Mouse (Mus musculus) heart, embryonic 13.5 days (tissue): ENCODE measurements around the gene Cds1. TPM values are rescaled to one million over a fixed set of nuclear protein-coding genes. Genes with fewer than 3 reads are reported as not detected.

ENCODE experiments used
- ATAC-seq: fragments of 200-750 bp; cut with Nextera tagmentation; 2 replicates; pipeline ENCODE4 v1.8.0; 2017; ENCODE audit warnings: moderate TSS enrichment; ENCODE audit not compliant: insufficient number of reproducible peaks, low FRiP score, low TSS enrichment; ENCODE audit errors: extremely low read depth
- H3K27ac ChIP-seq: fragments of 300-500 bp; sonication (generic); replicated peaks from 2 replicates; pipeline ENCODE4 v1.5.1; 2015; ENCODE audit warnings: moderate library complexity, mild to moderate bottlenecking, inconsistent platforms
- H3K27me3 ChIP-seq: fragments of 300-500 bp; sonication (generic); replicated peaks from 2 replicates; pipeline ENCODE4 v1.6.1; 2015; ENCODE audit warnings: mild to moderate bottlenecking, inconsistent platforms
- H3K36me3 ChIP-seq: fragments of 300-500 bp; sonication (generic); 2 replicates; pipeline ENCODE4 v1.6.1; 2015; ENCODE audit warnings: mild to moderate bottlenecking, inconsistent platforms
- H3K4me1 ChIP-seq: fragments of 300-500 bp; sonication (generic); 2 replicates; pipeline ENCODE4 v1.6.1; 2015; ENCODE audit warnings: inconsistent platforms
- H3K4me2 ChIP-seq: fragments of 300-500 bp; sonication (generic); 2 replicates; pipeline ENCODE4 v1.6.1; 2015; ENCODE audit warnings: inconsistent platforms, mild to moderate bottlenecking, moderate library complexity
- H3K4me3 ChIP-seq: fragments of 300-500 bp; sonication (generic); 2 replicates; pipeline ENCODE4 v1.5.1; 2015; ENCODE audit warnings: moderate library complexity, mild to moderate bottlenecking, inconsistent platforms
- H3K9ac ChIP-seq: fragments of 300-500 bp; sonication (generic); 2 replicates; pipeline ENCODE4 v1.6.1; 2015; ENCODE audit warnings: inconsistent platforms, mild to moderate bottlenecking, moderate library complexity
- H3K9me3 ChIP-seq: fragments of 300-500 bp; sonication (generic); 2 replicates; pipeline ENCODE4 v1.6.1; 2016; ENCODE audit warnings: inconsistent platforms
- WGBS: fragments of 180-500 bp; shearing (Covaris S2); methylation state at CpG from one replicate; pipeline ENCODE4 v1.1.7; 2015; ENCODE audit warnings: mixed read lengths; 5-methylcytosine and 5-hydroxymethylcytosine counted together
- polyA plus RNA-seq: library from polyadenylated mRNA; unstranded; fragments of >200 nt; fragmentation: Nextera tagmentation; extraction: Ambion mirVana; gene quantifications from 2 replicates; pipeline ENCODE4 v1.2.1, GENCODE M21; 2015

Cds1 gene
- polyA plus RNA-seq, 1 experiment from 2014 or later, result 0.86 TPM

DNA sequence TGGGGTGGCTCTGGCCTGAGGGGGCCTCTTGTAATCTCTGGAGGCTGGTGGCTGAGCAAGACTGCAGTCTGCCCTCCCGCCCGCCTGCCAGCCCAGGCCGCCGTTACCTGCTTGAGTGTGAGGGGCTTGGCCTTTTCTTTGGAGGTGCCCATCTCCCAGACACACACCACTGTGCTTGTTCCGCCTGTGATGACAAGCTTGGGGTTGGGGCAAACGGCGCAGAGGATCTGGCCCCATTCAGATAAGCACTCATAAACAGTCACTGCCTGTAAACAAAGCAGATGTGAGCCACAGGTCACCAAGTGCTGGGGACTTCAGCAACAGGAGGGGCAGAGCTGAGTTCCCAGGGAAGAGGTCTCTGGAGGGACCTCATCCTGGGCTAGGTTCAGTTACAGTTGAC lies 86.2 kb downstream of the Cds1 start:
- Histone ChIP-seq H3K27ac (no peak overlapping the region), H3K4me1 (no peaks in the 10 kb centered on the region), H3K27me3 (no peaks in the 10 kb centered on the region), H3K36me3 (peaks cover 100% of the 10 kb centered on the region), H3K4me2 (no peak overlapping the region), H3K9ac (no peak overlapping the region), H3K9me3 (no peaks in the 10 kb centered on the region), H3K4me3 (no peak overlapping the region)
- 84% methylated on average over 7 of the region's 7 CpGs for WGBS
- ATAC-seq, result no peak

DNA sequence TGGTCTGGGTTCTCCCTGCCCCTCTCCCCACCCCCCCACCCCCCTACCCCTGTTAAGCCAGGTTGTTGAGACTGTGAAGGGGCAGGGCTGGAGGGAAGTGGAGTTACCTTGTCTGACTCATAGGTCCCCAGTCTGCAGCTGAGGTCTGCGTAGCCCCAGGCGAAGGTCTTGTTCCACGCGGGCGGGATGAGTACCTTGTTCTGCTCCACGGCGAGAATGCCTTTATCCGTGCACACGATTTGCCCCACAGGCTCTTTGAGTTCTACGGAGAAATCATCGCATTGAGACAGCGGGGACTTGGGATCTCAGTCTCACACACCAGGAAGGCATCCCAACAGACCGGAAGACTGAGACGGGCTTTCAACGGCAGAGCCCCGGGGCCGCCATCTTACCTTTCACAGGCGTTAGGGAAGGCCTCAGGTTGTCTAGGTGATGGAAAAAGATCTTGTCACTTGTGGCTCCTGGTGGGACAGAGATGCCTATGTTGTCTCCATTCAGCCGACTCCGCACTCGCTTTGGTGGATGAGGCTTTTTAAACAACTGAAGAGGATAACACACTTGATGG lies 87.3 kb downstream of the Cds1 start:
- WGBS, result 96% methylated on average over 21 of the region's 21 CpGs
- no peaks in the 10 kb centered on the region for H3K27me3 ChIP-seq
- ATAC-seq, result no peak

DNA sequence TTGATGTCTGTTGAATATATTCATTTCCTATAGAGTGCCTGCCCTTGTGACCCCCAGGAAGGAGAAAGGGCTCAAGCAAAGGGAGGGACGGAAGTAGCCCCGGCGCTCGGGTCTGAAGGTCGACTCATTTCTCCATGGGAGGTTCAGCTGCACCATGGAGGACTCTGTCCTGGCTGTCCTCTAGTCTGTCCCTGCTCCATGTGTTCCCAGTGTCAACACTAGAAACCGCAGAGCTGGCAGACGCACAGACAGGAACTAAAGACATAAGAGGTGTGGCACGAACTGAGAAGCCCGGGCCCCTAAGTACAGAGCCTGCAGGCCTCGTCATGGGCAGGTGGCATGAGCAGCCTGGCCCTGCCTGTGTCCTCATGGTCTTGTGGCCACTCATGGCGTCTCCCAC lies 89.2 kb downstream of the Cds1 start:
- WGBS, result 94% methylated on average over 11 of the region's 11 CpGs
- peaks cover 98% of the 10 kb centered on the region for H3K36me3 ChIP-seq
- no peak overlapping the region for H3K9ac ChIP-seq

More for the DNA sequence above, 87.3 kb downstream of the Cds1 start:
- Histone ChIP-seq H3K9me3 (no peaks in the 10 kb centered on the region), H3K27ac (no peak overlapping the region), H3K36me3 (peaks cover 99% of the 10 kb centered on the region), H3K4me3 (no peak overlapping the region), H3K4me2 (no peak overlapping the region), H3K4me1 (no peaks in the 10 kb centered on the region), H3K9ac (no peak overlapping the region)

DNA sequence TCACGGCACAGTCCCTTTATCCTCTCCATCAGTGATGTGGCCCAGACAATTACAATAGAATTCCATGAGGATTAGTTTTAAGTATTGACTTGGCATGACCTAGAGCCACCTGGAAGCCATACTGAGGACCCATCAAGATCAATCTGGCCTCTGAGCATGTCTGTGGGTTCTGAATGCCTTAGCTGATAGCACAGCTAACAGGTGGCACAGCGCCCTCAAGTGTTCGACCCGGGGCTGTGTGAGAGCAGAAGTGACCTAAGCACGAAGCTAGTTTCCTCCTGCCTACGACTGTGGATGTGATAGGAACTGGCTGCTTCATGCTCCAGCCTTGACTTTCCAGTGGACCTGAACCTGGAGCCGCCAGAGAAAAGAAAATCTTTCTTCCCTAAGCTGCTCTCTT lies 89.7 kb downstream of the Cds1 start:
- Histone ChIP-seq H3K36me3 (peaks cover 98% of the 10 kb centered on the region), H3K27me3 (no peaks in the 10 kb centered on the region), H3K9ac (no peak overlapping the region), H3K4me1 (no peaks in the 10 kb centered on the region), H3K4me3 (no peak overlapping the region), H3K4me2 (no peak overlapping the region), H3K27ac (no peak overlapping the region), H3K9me3 (no peaks in the 10 kb centered on the region)
- 80% methylated on average over 7 of the region's 7 CpGs for WGBS
- ATAC-seq, result no peak

More for the DNA sequence above, 89.2 kb downstream of the Cds1 start:
- no peak for ATAC-seq
- Histone ChIP-seq H3K27ac (no peak overlapping the region), H3K9me3 (no peaks in the 10 kb centered on the region), H3K4me2 (no peak overlapping the region), H3K4me3 (no peak overlapping the region), H3K27me3 (no peaks in the 10 kb centered on the region), H3K4me1 (no peaks in the 10 kb centered on the region)

DNA sequence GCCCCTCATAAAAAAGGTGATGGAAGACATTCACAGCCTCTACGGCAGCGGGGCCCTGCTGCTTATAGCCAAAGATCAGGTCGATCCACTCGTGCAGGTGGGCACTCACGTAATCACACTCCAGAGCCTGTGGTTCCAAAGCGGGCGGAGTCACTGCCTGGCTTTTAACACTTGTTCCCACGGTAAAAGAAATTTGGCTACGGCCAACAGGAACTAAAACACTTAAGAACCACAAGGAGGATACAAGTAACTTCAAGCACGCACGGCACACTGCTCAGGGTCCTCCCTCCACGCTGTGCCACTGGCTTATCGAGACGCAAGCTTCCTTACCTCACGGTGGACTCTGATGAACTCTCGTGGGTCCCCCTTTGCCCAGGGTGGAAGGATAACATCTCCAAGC lies 90.5 kb downstream of the Cds1 start:
- Histone ChIP-seq H3K27ac (no peak overlapping the region), H3K9ac (no peak overlapping the region), H3K36me3 (peaks cover 98% of the 10 kb centered on the region), H3K4me1 (no peaks in the 10 kb centered on the region), H3K4me2 (no peak overlapping the region), H3K9me3 (no peaks in the 10 kb centered on the region), H3K27me3 (no peaks in the 10 kb centered on the region), H3K4me3 (no peak overlapping the region)
- WGBS, result 90% methylated on average over 16 of the region's 16 CpGs
- no peak for ATAC-seq

DNA sequence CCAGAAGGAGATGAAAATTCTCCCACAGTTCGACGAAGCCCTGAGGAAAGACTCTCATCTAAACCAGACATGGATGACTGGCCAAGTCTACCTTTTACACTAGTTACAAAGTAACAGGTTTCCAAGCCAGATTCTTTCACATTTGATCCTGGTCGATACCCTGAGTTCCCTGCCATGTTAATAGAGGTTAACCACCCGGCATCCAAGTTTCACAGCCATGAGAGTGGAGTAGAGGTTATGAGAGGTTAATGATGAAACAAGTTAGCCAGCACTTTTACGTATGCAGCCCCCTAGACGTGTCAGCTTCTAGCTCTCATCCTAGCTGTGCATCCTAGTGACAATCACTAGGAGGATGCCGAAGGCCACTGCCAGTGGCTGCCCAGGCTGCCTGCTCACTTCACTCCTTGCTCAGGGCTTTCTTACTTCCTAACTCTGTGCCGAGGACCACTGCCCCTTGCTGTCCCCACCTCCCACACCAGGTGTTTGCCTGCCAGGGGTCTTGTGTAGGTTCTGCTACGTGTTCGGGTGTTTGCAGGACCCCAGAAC lies 94.0 kb downstream of the Cds1 start:
- 91% methylated on average over 10 of the region's 10 CpGs for WGBS
- H3K4me1 ChIP-seq, result no peaks in the 10 kb centered on the region
- H3K27me3 ChIP-seq, result no peaks in the 10 kb centered on the region

DNA sequence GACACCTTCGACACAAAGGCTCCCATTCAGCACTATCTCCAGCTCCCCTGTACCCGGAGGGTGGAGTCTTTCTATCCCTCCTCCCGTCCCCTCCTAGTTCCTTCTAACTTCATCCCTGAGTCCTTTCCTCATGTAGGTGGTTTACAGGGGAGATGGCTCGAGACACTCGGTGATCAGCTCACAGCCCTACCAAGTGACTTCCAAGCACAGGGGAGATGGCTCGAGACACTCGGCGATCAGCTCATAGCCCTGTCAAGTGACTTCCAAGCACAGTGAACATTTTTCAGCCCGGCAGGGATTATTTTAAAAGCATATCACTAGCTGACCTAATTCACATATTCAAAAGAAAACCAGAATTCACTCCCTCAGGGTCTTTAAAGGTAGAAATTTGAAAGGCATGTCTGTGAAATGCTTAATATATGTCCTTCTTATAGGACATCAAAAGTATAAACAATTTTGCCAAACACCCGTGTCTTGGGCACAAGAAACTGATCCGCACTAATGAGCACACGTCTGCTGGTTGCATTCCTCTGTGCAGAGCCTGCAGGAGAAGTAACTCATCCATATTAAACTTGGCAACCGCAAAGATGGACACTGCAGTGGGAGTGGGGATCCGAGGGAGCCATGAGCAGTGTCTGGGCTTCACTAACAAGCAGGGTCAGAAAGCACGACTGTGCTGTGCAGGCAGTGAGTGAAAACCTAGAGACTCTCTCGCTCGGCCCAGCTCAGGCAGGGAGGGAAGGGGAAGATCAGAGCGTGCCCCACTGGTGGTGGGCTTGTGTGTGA lies 97.0 kb downstream of the Cds1 start:
- Histone ChIP-seq H3K9me3 (no peaks in the 10 kb centered on the region), H3K4me3 (no peak overlapping the region), H3K9ac (no peak overlapping the region), H3K27me3 (no peaks in the 10 kb centered on the region), H3K27ac (no peak overlapping the region), H3K4me1 (no peaks in the 10 kb centered on the region), H3K36me3 (peaks cover 96% of the 10 kb centered on the region), H3K4me2 (no peak overlapping the region)
- no peak for ATAC-seq
- WGBS, result 83% methylated on average over 18 of the region's 18 CpGs

More for the DNA sequence above, 94.0 kb downstream of the Cds1 start:
- Histone ChIP-seq H3K27ac (no peak overlapping the region), H3K9me3 (no peaks in the 10 kb centered on the region), H3K36me3 (peaks cover 98% of the 10 kb centered on the region), H3K4me2 (no peak overlapping the region), H3K4me3 (no peak overlapping the region), H3K9ac (no peak overlapping the region)
- ATAC-seq, result no peak

DNA sequence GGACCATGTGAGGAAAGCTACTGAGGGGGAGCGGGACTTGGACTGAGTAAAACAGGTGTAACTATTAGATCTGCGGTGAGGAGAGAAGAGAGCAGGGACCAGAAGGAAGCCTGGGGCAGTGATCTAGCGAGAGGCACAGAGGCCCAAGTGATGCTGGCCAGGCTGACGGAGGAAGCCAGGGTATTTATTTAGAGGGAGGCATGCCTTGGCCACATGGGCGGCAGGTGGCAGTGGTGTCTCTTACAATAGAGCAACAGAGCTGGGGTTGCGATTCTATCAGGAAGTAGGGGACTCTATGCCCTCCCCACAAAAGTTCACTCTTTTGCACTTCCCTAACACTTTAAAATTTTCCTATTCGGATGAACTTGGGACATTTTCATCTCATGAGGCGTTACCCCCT lies 97.7 kb downstream of the Cds1 start:
- peaks cover 96% of the 10 kb centered on the region for H3K36me3 ChIP-seq
- H3K9ac ChIP-seq, result no peak overlapping the region
- H3K9me3 ChIP-seq, result no peaks in the 10 kb centered on the region
- H3K27ac ChIP-seq, result no peak overlapping the region
- 86% methylated on average over 8 of the region's 8 CpGs for WGBS
- no peaks in the 10 kb centered on the region for H3K4me1 ChIP-seq
- H3K4me2 ChIP-seq, result no peak overlapping the region
- no peak overlapping the region for H3K4me3 ChIP-seq
- H3K27me3 ChIP-seq, result no peaks in the 10 kb centered on the region
- ATAC-seq, result no peak

DNA sequence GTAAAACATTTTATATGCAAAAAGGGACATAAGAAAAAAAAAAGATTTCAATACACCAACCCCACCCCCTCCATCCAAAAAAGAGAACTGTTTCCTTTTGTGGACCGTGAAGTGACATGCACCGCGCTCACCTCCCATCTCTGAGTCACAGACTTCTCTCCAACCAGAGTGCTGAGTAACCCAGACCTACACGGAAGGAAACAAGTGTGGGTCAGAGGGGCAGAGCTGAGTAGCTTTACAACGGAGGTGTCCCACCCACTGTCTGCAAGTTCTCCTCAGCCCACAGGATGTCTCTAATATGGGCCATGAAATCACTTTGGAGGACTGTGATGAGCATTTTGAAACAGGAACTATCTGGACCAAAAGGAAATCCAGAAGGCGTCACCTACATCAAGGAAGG lies 99.0 kb downstream of the Cds1 start:
- ATAC-seq, result no peak
- Histone ChIP-seq H3K9me3 (no peaks in the 10 kb centered on the region), H3K27ac (no peak overlapping the region), H3K36me3 (peaks cover 96% of the 10 kb centered on the region), H3K27me3 (no peaks in the 10 kb centered on the region), H3K9ac (no peak overlapping the region), H3K4me3 (no peak overlapping the region), H3K4me1 (no peaks in the 10 kb centered on the region), H3K4me2 (no peak overlapping the region)
- 81% methylated on average over 6 of the region's 6 CpGs for WGBS

DNA sequence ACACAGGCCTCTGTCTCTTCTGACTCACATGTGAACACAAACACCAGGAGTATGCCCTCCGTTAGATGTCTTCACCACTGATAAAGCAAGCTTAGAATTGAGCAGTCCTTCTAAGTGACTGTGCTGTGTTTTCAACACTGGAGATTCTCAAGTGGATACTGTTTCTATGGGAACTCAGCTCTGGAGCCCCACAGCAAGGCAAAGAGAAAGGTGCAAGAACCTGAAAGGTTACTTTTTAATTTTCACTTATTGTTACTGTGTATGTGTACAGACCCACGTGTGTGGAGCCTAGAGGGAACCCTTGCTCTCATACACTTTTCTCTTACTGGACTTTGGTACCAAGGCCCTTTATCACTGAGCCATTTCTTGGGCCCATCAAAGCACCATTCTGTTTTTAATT lies 101.8 kb downstream of the Cds1 start:
- Histone ChIP-seq H3K4me2 (no peak overlapping the region), H3K36me3 (peaks cover 97% of the 10 kb centered on the region), H3K9me3 (no peaks in the 10 kb centered on the region), H3K4me3 (no peak overlapping the region), H3K9ac (no peak overlapping the region), H3K27ac (no peak overlapping the region), H3K4me1 (no peaks in the 10 kb centered on the region), H3K27me3 (no peaks in the 10 kb centered on the region)
- no peak for ATAC-seq
- WGBS, result 66% methylated on average over 2 of the region's 2 CpGs
